Mouse (Mus musculus) erythroblast, embryonic 14.5 days (primary cell): ENCODE measurements around the gene Rrp1.
"Not testable (repeated sequence)": the region's sequence is repeated elsewhere in the genome, so short reads cannot be mapped to it uniquely, and the experiment has no call there.

ENCODE experiments used
- GATA1 ChIP-seq: IDR thresholded peaks from 2 replicates; pipeline ENCODE4 v1.6.1; 2012; ENCODE audit warnings: low read length, inconsistent platforms, mixed read lengths
- TAL1 ChIP-seq: IDR thresholded peaks from 3 replicates; pipeline ENCODE4 v1.6.1; 2012; ENCODE audit warnings: low read length, inconsistent platforms, mixed read lengths

- TF ChIP-seq GATA1, TAL1: not testable (repeated sequence)
These were observed 2.1 kb upstream of the Rrp1 start for GRCm38 (mm10) chr10:78414936-78415335.
